Mouse (Mus musculus) heart, embryonic 11.5 days (tissue): ENCODE results near the gene Slc6a4. TPM values are rescaled to one million over a fixed set of nuclear protein-coding genes. Genes with fewer than 3 reads are reported as not detected.

ENCODE experiments used
- ATAC-seq: fragments of 200-750 bp; cut with Nextera tagmentation; replicated peaks from 2 replicates; pipeline ENCODE4 v1.8.0; 2017; ENCODE audit warnings: moderate library complexity; ENCODE audit not compliant: insufficient number of reproducible peaks, low FRiP score, low TSS enrichment
- H3K27ac ChIP-seq: fragments of 300-500 bp; sonication (generic); 2 replicates; pipeline ENCODE4 v1.5.1; 2014; ENCODE audit warnings: mild to moderate bottlenecking, low read depth, low read length
- H3K27me3 ChIP-seq: fragments of 300-500 bp; sonication (generic); 2 replicates; pipeline ENCODE4 v1.6.1; 2014; ENCODE audit warnings: mild to moderate bottlenecking, low read length, mixed read lengths; ENCODE audit not compliant: control insufficient read depth, insufficient read depth
- H3K36me3 ChIP-seq: fragments of 300-500 bp; sonication (generic); 2 replicates; pipeline ENCODE4 v1.6.1; 2014; ENCODE audit warnings: mild to moderate bottlenecking, low read length, moderate library complexity, mixed read lengths; ENCODE audit not compliant: control insufficient read depth, insufficient read depth
- H3K4me1 ChIP-seq: fragments of 300-500 bp; sonication (generic); 2 replicates; pipeline ENCODE4 v1.6.1; 2014; ENCODE audit warnings: low read length; ENCODE audit not compliant: control insufficient read depth, insufficient read depth
- H3K4me2 ChIP-seq: fragments of 300-500 bp; sonication (generic); 2 replicates; pipeline ENCODE4 v1.6.1; 2014; ENCODE audit warnings: mild to moderate bottlenecking, moderate library complexity
- H3K4me3 ChIP-seq: fragments of 300-500 bp; sonication (generic); 2 replicates; pipeline ENCODE4 v1.5.1; 2014; ENCODE audit warnings: low read depth, low read length
- H3K9ac ChIP-seq: fragments of 300-500 bp; sonication (generic); 2 replicates; pipeline ENCODE4 v1.6.1; 2014; ENCODE audit warnings: mild to moderate bottlenecking, low read depth, low read length, moderate library complexity
- H3K9me3 ChIP-seq: fragments of 300-500 bp; sonication (generic); replicated peaks from 2 replicates; pipeline ENCODE4 v1.6.1; 2016; ENCODE audit warnings: low read length; ENCODE audit not compliant: control insufficient read depth
- WGBS: fragments of 180-500 bp; shearing (Covaris S2); extraction: QIAGEN DNeasy Blood & Tissue Kit; methylation state at CpG from one replicate; pipeline ENCODE4 v1.1.7; 2014; ENCODE audit not compliant: insufficient replicate concordance; 5-methylcytosine and 5-hydroxymethylcytosine counted together
- polyA plus RNA-seq: library from polyadenylated mRNA; unstranded; fragments of >200 nt; fragmentation: Nextera tagmentation; extraction: Ambion mirVana; gene quantifications from 2 replicates; pipeline ENCODE4 v1.2.1, GENCODE M21; 2014

Slc6a4 gene
- polyA plus RNA-seq, 1 experiment from 2014 or later, result 1.5 TPM

DNA sequence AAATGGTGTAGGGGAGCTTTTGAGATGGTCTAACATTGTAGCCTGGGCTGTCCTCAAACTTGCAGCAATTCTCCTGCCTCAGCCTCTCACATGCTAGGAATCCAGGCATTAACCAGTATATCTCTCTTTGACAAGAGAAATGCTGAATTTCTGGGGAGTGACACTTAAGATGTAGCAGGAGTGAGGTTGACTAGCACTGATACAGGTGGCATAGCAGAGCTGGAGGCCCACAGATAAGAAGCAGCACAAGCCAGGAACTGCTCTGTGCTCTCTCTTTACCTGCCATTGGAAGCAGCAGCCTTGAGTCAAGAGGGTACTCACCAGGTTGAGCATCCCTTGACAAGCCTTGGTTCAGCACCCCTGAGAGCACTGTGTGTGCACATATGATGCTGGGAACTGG is 14.2 kb upstream of the Slc6a4 start:
- H3K4me3 ChIP-seq, result no peak overlapping the region
- H3K36me3 ChIP-seq, result peaks cover 17% of the 10 kb centered on the region

DNA sequence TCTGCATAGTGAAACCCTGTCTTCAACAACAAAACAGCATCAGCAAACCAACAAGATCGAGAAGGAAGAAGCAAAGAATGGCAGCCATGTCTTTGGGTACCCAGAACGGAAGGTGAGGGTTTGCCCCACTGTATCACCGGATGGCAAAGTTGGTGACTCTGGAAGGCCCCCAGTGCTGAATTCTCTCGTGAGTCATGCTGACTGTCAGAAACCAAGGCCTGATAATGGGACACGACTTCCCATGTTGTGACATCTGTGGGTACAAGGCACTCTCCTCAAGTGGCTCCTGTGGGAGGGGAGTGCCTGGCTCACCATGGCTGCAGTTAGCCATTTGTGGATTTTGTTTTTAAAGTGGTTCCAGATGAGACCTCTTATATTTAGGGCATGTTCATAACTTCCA is 7.6 kb upstream of the Slc6a4 start:
- Histone ChIP-seq H3K4me2 (no peak overlapping the region), H3K36me3 (peaks cover 12% of the 10 kb centered on the region), H3K27ac (no peak overlapping the region), H3K27me3 (peaks cover 4% of the 10 kb centered on the region; the same call in 1 of the 2 replicates), H3K9me3 (no peaks in the 10 kb centered on the region), H3K9ac (no peak overlapping the region), H3K4me3 (no peak overlapping the region), H3K4me1 (no peaks in the 10 kb centered on the region)
- no peak for ATAC-seq
- WGBS, result 55% methylated on average over 5 of the region's 5 CpGs

More for the DNA sequence above, 14.2 kb upstream of the Slc6a4 start:
- 0 out of 2 replicates have a peak, but pooled peaks cover 2% of the 10 kb centered on the region for H3K4me1 ChIP-seq
- H3K4me2 ChIP-seq, result no peak overlapping the region
- no peak overlapping the region for H3K27ac ChIP-seq
- H3K27me3 ChIP-seq, result no peaks in the 10 kb centered on the region
- no peaks in the 10 kb centered on the region for H3K9me3 ChIP-seq
- ATAC-seq, result no peak
- no peak overlapping the region for H3K9ac ChIP-seq

DNA sequence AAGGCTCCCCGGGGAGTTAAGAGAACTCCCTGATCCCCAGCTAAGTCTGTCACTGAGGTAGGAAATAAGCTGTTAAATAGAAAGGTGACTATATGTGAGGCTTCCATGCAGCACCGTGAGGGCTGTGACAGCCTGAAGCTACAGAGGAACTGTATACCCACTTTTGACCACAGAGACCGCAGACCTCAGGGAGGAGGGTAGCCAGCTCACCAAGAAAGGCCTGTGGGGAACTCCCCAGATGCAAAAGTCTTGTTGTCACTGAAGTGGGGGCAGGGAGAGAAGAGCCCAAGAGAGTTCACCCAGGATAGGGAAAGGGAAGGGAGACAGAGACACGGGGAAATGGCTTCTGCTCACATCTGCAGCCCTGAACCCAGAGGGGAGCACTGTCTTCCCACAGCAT is 5.5 kb upstream of the Slc6a4 start:
- Histone ChIP-seq H3K9ac (no peak overlapping the region), H3K9me3 (no peaks in the 10 kb centered on the region), H3K27me3 (peaks cover 14% of the 10 kb centered on the region), H3K4me3 (no peak overlapping the region), H3K4me1 (0 out of 2 replicates have a peak, but pooled peaks cover 3% of the 10 kb centered on the region), H3K36me3 (peaks cover 2% of the 10 kb centered on the region; the same call in 1 of the 2 replicates), H3K27ac (no peak overlapping the region), H3K4me2 (no peak overlapping the region)
- WGBS, result 30% methylated on average over 4 of the region's 4 CpGs
- no peak for ATAC-seq

DNA sequence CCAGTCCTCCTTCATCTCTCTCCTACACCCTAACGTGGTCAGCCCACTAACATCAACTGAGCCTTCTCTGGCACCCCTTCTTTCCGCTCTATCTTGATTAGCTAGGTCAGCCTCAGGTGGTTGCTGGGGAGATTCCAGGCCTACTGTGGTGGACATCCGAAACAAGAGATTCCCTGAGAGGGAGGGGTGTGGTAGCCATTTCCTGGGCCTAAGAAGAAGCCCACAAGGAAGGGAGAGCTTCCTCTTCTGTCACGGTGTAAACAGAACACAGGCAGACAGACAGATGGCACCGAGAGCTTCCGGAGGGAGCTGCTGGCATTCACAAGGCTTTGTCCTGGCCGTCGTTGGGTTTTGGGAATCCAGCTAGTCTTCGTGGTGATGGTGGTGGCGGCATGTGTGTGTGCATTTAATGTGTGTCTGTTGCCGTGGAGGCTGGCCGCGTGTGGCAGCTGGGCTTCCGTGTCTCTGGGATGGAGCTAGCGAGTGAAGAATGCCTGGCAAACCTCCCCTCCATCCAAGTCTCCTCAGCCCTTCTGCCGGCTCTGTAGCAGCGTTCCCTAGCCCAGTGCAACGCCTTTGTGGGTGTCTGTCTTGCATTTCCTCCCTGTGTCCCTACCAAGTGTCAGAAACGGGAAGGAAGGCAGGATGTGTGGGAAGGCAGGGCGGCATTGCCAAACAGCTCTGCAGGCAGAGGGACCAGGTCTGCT is 2.3 kb upstream of the Slc6a4 start:
- H3K4me2 ChIP-seq, result no peak overlapping the region
- WGBS, result 43% methylated on average over 20 of the region's 20 CpGs
- H3K27me3 ChIP-seq, result peaks cover 41% of the 10 kb centered on the region

DNA sequence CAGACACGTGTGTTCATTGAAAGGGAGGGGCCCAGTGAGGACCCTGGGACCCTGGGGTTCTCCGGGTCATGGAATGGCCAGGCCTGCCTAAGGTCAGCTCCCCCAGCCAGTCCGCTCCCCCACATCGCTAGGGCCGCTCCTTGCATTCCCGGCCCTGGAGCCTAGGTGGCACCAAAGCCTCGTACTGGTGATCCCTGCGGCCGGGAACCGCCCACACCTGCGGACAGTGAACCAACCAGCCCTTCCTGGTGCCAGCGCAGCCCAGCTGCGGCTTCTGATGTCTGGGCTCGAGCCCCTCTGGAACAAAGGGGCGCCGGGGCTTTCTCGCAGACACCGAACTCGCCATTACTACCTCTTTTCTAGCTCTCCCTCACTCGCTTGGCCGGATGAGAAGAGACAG is 1.1 kb upstream of the Slc6a4 start:
- Histone ChIP-seq H3K27me3 (peaks cover 49% of the 10 kb centered on the region), H3K4me2 (peak overlapping the region; percentile 87), H3K4me3 (peak overlapping the region; percentile 47), H3K27ac (no peak overlapping the region), H3K9me3 (no peaks in the 10 kb centered on the region), H3K9ac (no peak overlapping the region), H3K4me1 (0 out of 2 replicates have a peak, but pooled peaks cover 9% of the 10 kb centered on the region), H3K36me3 (no peaks in the 10 kb centered on the region)
- peak; percentile 39; the same call in 1 of the 2 replicates for ATAC-seq
- WGBS, result under 1% methylated on average over 21 of the region's 21 CpGs

More for the DNA sequence above, 2.3 kb upstream of the Slc6a4 start:
- ATAC-seq, result no peak
- H3K9me3 ChIP-seq, result no peaks in the 10 kb centered on the region
- H3K9ac ChIP-seq, result no peak overlapping the region
- H3K36me3 ChIP-seq, result no peaks in the 10 kb centered on the region
- 0 out of 2 replicates have a peak, but pooled peaks cover 9% of the 10 kb centered on the region for H3K4me1 ChIP-seq
- no peak overlapping the region for H3K27ac ChIP-seq
- H3K4me3 ChIP-seq, result no peak overlapping the region

DNA sequence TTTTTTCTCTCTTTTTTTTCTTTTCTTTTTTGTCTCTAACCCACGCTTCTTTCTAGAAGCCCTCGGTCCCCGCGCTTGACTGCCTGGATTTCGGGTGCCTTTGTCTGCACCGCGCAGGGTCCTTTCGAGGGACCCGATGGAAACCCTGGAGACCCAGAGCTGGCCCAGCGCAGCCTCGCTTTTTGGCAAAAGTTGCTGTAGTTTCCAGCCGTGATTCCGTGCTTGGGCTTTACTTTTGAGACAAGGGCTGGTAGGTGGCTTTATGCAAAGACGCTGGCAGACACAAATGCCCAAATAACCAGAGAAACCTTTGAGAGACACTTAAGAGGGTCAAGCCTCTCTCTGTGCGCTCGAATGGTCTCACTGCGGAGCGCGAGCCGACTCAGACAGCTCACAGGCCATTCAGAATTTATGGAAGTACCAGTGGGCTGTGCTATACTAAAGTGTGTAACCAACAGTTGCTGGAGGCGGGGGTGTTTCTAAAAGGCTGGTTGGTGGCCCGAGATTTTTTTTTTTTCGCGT is 363 bp downstream of the Slc6a4 start:
- peak overlapping the region; percentile 47 for H3K4me3 ChIP-seq
- no peak overlapping the region; the same call in 1 of the 2 replicates for H3K9ac ChIP-seq
- peaks cover 49% of the 10 kb centered on the region for H3K27me3 ChIP-seq
- 13% methylated on average over 24 of the region's 24 CpGs for WGBS
- no peak overlapping the region for H3K27ac ChIP-seq
- no peaks in the 10 kb centered on the region for H3K9me3 ChIP-seq
- peak overlapping the region; percentile 87 for H3K4me2 ChIP-seq
- H3K36me3 ChIP-seq, result no peaks in the 10 kb centered on the region
- ATAC-seq, result no peak
- H3K4me1 ChIP-seq, result 0 out of 2 replicates have a peak, but pooled peaks cover 9% of the 10 kb centered on the region

DNA sequence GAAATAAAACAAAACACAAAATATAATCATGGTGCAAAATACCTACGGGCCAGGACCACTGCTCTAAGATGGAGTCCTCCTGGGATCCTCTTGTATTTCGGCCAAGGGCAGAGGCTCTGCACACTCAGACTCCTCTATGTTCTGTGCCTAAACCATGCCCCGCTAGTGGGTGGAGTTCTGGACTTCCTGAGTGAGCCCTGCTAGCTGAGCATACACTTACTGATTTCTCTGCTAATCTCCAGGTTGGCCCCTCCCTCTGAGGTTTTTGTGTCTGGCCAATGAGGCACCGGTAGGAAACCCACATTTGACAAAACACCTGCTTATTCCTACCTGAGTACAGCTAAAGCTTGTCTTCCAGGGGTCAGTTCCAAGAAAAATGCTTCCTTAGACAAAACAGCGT is 2.3 kb downstream of the Slc6a4 start:
- no peak for ATAC-seq
- Histone ChIP-seq H3K9ac (no peak overlapping the region), H3K27me3 (peaks cover 49% of the 10 kb centered on the region), H3K4me2 (no peak overlapping the region), H3K4me1 (0 out of 2 replicates have a peak, but pooled peaks cover 9% of the 10 kb centered on the region), H3K4me3 (no peak overlapping the region), H3K36me3 (no peaks in the 10 kb centered on the region), H3K9me3 (no peaks in the 10 kb centered on the region), H3K27ac (no peak overlapping the region)
- WGBS, result 61% methylated on average over 5 of the region's 5 CpGs

DNA sequence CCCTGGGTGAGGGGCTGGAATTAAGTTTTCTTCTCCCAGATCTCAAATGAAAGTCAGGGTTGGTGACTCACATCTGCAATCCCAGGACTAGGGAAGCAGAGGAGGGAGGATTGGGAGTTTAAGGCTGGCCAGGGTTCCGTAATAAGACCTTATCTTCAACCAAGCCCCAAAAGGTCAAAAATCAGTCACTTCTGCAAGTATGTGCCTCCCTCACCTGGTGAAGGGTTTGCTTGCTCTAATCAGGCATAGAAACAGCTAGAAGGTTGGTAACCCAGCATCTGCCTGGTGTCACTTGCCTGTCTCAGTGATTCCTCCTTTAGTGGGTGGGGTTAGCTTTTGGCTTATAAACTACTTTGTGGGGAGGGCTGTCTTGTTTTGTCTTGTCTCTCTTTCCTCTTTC is 4.0 kb downstream of the Slc6a4 start:
- H3K27ac ChIP-seq, result no peak overlapping the region

More for the DNA sequence above, 4.0 kb downstream of the Slc6a4 start:
- 0 out of 2 replicates have a peak, but pooled peaks cover 6% of the 10 kb centered on the region for H3K4me1 ChIP-seq
- no peak overlapping the region for H3K9ac ChIP-seq
- WGBS, result 43% methylated on average over 1 of the region's 1 CpGs
- H3K4me2 ChIP-seq, result no peak overlapping the region
- no peaks in the 10 kb centered on the region for H3K36me3 ChIP-seq
- H3K9me3 ChIP-seq, result no peaks in the 10 kb centered on the region
- no peak overlapping the region for H3K4me3 ChIP-seq
- ATAC-seq, result no peak
- H3K27me3 ChIP-seq, result peaks cover 41% of the 10 kb centered on the region
